Mouse (Mus musculus) neutrophil, adult 65 days (primary cell): ENCODE results near the gene Pcmtd2. TPM values are rescaled to one million over a fixed set of nuclear protein-coding genes. Genes with fewer than 3 reads are reported as not detected.

ENCODE experiments used
- total RNA-seq: library from RNA; stranded (reverse); gene quantifications from 2 replicates; pipeline ENCODE4 v1.2.4, GENCODE M21; 2023

Pcmtd2 gene
- 21.4 and 26.6 TPM in 2 replicates for total RNA-seq

DNA sequence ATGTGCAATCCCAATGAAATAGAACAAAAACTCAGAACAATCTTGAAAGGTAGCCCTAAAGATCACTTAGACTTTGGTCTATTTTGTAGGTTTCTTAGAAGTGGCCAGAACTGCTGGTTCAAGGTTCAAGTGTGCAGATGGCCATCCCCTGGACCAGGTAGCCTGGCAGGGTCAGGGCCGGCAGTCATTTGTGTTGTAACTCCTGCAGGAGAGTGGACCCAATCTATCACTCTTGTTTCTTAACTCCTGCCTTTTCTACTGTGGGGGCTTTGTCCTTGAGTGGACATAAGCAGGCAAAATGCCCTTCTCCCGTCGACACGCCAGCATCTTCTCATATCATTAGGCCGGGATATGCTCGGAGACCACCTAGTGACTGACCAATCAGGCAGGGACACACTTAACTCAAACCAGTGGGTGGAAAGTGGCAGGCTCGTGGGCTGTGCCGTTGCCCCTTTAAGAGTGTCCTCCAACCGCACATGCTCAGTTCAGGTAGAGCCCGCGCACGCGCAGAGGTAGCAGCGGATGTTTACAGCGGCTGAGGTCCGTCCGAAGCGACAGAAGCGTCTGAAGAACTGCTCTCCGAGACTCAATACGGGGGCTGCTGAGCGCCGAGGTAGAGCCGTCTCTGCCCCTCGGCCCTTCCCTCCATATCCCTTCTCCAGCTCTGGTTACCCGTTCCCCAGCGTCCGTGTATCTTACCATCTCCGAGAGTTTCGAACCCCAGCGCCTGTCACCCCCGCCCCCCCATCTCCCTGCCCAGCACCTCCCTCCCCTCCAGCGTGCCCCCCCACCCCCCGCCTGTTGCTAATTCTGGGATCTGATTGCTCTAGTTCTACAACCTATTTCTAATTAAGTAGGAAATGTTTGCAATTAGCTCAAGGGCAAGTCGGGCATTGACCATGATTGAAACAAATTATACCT, at the start of gene Pcmtd2:
Pcmtd2 (plus strand) TSS at position 483 of the 921 bp plus-strand sequence.

DNA sequence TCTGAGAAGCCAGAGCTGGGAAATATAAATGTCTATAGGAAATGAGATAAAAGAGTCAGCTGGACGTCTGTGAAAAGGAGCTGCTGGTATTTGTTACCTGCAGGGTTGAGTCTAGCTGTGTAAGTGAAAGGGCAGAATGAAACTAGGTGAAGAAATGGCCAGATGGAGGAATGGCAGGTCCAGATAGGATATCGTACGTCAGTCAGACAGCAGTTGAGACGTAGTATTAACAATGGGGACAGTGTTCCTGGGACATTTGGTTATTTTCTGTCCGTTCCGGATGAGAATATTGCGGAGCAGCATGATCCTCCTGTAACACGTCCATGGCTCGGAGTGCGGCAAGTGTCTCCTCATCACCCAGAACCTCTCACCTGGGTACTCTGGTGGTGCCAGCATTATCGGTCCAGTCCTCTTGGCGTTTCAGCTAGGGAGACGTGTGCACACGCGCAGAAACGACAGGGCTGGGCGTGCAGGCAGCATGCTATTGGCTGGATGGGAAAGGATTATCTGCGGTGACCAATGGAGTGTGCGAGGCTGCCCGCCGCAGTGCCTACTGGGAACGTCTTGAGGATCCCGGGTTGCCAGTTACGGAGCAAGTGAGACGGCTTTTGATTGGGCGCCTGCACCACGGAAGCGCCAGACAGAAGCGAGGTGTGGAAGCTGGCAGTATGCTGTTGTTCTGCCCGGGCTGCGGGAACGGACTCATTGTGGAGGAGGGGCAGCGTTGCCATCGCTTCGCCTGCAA, 26.3 kb downstream of the Pcmtd2 start, which contains the start of gene Polr3k:
Polr3k (plus strand) TSS at position 547 of the 745 bp plus-strand sequence.

Other genes starting within 250 kb of the Pcmtd2 start
- gene Prpf6, start 246.0 kb upstream of the Pcmtd2 start, total RNA-seq = 32.6 and 38.4 TPM in 2 replicates
- 9.1 and 14.6 TPM in 2 replicates for gene Zfp512b, start 245.1 kb upstream of the Pcmtd2 start, total RNA-seq
- 7.9 and 9.4 TPM in 2 replicates for gene Samd10, start 238.6 kb upstream of the Pcmtd2 start, total RNA-seq
- not detected in 2 replicates for gene Gm29797, start 180.8 kb upstream of the Pcmtd2 start, total RNA-seq
- 0.25 TPM in 1 of 2 replicates, not detected in the other for gene Sox18, start 166.2 kb upstream of the Pcmtd2 start, total RNA-seq
- 7.5 and 10.1 TPM in 2 replicates for gene Tcea2, start 157.5 kb upstream of the Pcmtd2 start, total RNA-seq
- 245 and 280 TPM in 2 replicates for gene Rgs19, start 143.9 kb upstream of the Pcmtd2 start, total RNA-seq
- gene Lkaaear1, start 139.4 kb upstream of the Pcmtd2 start, total RNA-seq = not detected in 2 replicates
- gene Oprl1, start 122.8 kb upstream of the Pcmtd2 start, total RNA-seq = 0.51 and 0.57 TPM in 2 replicates
- gene Myt1, start 74.5 kb upstream of the Pcmtd2 start, total RNA-seq = not detected in 2 replicates
- gene Polr3k, start 26.5 kb downstream of the Pcmtd2 start, total RNA-seq = 5.0 and 8.1 TPM in 2 replicates
- gene Gm14496, start 153.3 kb downstream of the Pcmtd2 start, total RNA-seq = not detected in 2 replicates